Mouse (Mus musculus): ENCODE data around the gene Apol8. TPM values are rescaled to one million over a fixed set of nuclear protein-coding genes. Genes with fewer than 3 reads are reported as not detected.

Apol8 gene
- polyA plus RNA-seq, 1 experiment from 2014 or later, result 0.32 TPM

DNA sequence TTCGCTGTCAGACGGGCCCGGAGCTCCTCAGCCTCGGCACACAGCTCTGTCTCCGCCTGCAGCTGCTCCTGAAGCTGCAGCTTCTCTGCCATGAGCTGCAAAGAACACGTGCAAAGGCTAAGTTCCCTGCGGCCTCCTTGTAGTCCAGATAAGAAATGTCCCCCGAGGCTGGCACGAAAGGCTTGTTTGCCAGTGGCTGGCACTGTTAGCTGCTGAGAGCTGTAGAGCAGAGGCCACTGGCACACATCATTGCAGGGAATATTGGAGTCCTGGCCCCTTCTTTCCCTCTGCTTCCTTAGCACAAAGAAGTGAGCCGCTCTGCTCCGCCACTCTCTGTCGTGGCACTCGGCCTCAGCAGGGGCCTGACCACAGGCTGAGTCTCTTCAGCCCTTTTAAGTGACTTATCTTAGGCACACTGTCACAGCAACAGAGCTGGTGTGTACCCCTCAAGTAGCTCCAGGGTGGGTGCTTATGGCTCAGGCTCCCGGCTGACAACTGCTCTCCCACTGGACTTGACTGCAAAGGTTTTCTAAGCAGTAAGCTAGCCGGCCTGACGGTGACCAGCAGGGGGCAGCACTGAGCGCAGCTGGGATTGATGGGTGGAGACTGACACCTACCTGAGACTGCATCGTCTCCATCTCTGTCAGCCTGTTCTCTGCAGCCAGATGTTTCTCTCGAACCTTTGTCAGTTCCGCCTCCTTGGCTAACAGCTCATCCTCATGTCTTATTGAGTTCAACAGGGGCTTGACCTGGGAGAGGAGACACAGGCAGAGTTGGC is 18.6 kb upstream of the Apol8 start:
- WGBS, result 71% methylated on average over 20 of the region's 20 CpGs
- peak; percentile 87 for DNase-seq (ENCODE audit: low spot score)
- H3K27me3 ChIP-seq (replicated peaks; ENCODE audit: low read depth, poor library complexity, severe bottlenecking), result no peaks in the 10 kb centered on the region
- no peak overlapping the region for H3K27ac ChIP-seq (replicated peaks)
- H3K4me1 ChIP-seq, result no peaks in the 10 kb centered on the region
- peaks cover 100% of the 10 kb centered on the region for H3K36me3 ChIP-seq (replicated peaks)
- no peaks in the 10 kb centered on the region for H3K9me3 ChIP-seq
- no peak overlapping the region for H3K4me3 ChIP-seq

GRCm38 (mm10) chr15:77774303-77774702 is 17.5 kb upstream of the Apol8 start:
- Histone ChIP-seq H3K36me3 (replicated peaks) (peaks cover 100% of the 10 kb centered on the region), H3K27ac (replicated peaks) (no peak overlapping the region), H3K27me3 (replicated peaks; ENCODE audit: low read depth, poor library complexity, severe bottlenecking) (no peaks in the 10 kb centered on the region), H3K4me3 (no peak overlapping the region), H3K9me3 (no peaks in the 10 kb centered on the region), H3K4me1 (no peaks in the 10 kb centered on the region)
- DNase-seq (ENCODE audit: low spot score), result no peak
- 98% methylated on average over 10 of the region's 10 CpGs for WGBS

DNA sequence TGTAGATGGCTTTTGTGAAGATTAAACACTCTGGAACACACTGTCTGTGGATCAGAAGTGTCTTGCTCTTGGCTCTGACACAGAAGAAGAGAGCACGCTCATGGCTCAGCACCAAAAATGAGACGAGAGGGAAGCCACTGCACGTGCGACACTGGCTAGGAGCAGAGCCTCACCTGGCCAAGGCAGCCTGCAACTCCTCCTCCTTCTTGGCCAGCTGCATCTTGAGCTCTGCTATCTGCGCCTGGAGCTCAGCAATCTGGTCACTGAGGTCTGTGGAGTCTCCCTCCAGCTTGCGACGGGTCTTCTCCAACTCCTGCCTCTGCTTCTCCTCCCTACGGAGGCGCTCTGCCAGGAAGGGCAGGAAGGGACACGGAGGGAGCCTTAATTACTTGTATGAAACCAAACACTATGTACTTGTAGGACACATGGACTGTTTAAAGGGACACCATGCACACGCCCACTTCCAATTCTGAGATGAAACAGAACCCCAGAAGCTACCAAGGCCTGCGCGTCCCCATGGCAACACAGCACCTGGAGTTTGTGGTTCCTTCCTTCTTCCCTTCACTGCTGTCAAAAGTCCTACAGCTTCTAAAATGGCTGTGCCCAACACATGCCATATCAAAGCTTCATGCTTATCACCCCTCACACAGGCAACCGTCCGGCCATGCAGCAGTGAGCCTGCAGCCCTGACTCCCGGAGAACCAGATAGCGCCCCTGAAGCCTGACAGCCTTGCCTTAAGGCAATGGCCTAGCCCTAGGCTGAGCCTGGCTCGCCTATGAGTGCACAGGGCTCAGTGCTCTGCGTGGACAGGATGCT is 16.5 kb upstream of the Apol8 start:
- no peak overlapping the region for H3K4me3 ChIP-seq
- H3K9me3 ChIP-seq, result no peaks in the 10 kb centered on the region
- no peak overlapping the region for H3K27ac ChIP-seq (replicated peaks)
- no peaks in the 10 kb centered on the region for H3K27me3 ChIP-seq (replicated peaks; ENCODE audit: low read depth, poor library complexity, severe bottlenecking)
- WGBS, result 93% methylated on average over 19 of the region's 19 CpGs
- peaks cover 100% of the 10 kb centered on the region for H3K36me3 ChIP-seq (replicated peaks)
- DNase-seq (ENCODE audit: low spot score), result no peak
- H3K4me1 ChIP-seq, result no peaks in the 10 kb centered on the region

- no peak for DNase-seq (ENCODE audit: low spot score)
- 94% methylated on average over 9 of the region's 9 CpGs for WGBS
- Histone ChIP-seq H3K27ac (replicated peaks) (no peak overlapping the region), H3K4me1 (no peaks in the 10 kb centered on the region), H3K4me3 (no peak overlapping the region), H3K36me3 (replicated peaks) (peaks cover 100% of the 10 kb centered on the region), H3K9me3 (no peaks in the 10 kb centered on the region), H3K27me3 (replicated peaks; ENCODE audit: low read depth, poor library complexity, severe bottlenecking) (no peaks in the 10 kb centered on the region)
Observed at GRCm38 (mm10) chr15:77770942-77771341, 14.1 kb upstream of the Apol8 start.

- no peaks in the 10 kb centered on the region for H3K4me1 ChIP-seq
- H3K36me3 ChIP-seq (replicated peaks), result peaks cover 100% of the 10 kb centered on the region
- no peak overlapping the region for H3K27ac ChIP-seq (replicated peaks)
- 93% methylated on average over 5 of the region's 5 CpGs for WGBS
- no peak overlapping the region for H3K4me3 ChIP-seq
- H3K27me3 ChIP-seq (replicated peaks; ENCODE audit: low read depth, poor library complexity, severe bottlenecking), result no peaks in the 10 kb centered on the region
- H3K9me3 ChIP-seq, result no peaks in the 10 kb centered on the region
- no peak for DNase-seq (ENCODE audit: low spot score)
Observed at GRCm38 (mm10) chr15:77770341-77770740, 13.5 kb upstream of the Apol8 start.

DNA sequence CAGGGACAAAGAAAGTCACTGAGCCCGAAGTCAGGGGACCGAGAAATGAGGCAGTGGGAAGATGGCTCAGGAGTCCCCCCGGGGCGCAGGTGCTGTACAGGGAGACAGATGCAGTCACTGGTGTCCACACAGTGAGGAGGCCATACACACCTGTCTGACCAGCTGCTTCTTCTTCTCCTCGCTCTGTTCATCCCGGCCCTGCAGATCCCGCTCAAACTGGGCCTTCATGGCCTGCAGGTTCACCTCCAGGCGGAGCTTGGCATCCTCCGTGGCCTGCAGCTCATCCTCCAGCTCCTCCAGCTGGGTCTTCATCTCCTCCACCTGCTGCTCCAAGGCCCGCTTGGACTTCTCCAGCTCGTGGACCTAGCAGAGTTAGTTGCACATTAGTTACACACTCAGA is 10.2 kb upstream of the Apol8 start:
- Histone ChIP-seq H3K4me1 (no peaks in the 10 kb centered on the region), H3K36me3 (replicated peaks) (peaks cover 100% of the 10 kb centered on the region), H3K27me3 (replicated peaks; ENCODE audit: low read depth, poor library complexity, severe bottlenecking) (no peaks in the 10 kb centered on the region), H3K27ac (replicated peaks) (no peak overlapping the region), H3K9me3 (no peaks in the 10 kb centered on the region), H3K4me3 (no peak overlapping the region)
- 92% methylated on average over 11 of the region's 11 CpGs for WGBS
- DNase-seq (ENCODE audit: low spot score), result no peak

DNA sequence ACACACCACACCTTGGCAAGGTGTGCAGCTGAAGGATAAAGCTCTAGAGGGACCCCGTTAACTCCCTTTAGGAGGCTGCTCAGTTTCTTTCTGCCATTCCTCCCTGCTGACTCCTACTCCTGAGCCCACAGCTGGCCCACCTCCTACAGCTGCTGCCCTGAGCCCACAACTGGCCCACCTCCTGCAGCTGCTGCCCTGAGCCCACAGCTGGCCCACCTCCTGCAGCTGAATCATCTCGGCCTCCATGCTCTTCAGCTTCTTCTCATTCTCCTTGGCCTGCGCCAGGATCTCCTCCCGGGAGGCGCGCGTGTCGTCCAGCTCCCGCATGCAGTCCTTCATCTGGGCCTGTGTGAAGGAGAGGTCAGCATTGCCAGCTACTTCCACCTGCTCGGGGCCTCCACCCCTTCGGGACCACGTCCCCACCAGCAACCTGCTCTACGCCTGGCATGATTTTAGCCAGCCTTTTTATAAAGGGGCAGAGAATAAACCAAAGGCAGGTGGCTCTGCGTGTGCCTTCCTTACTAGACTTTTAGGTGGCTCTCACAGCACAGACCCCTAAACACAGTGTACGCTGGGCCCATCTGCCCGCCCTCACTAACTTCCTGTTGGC is 8.8 kb upstream of the Apol8 start:
- Histone ChIP-seq H3K9me3 (no peaks in the 10 kb centered on the region), H3K27ac (replicated peaks) (no peak overlapping the region), H3K4me3 (no peak overlapping the region), H3K27me3 (replicated peaks; ENCODE audit: low read depth, poor library complexity, severe bottlenecking) (no peaks in the 10 kb centered on the region), H3K36me3 (replicated peaks) (peaks cover 100% of the 10 kb centered on the region), H3K4me1 (no peaks in the 10 kb centered on the region)
- 93% methylated on average over 16 of the region's 16 CpGs for WGBS
- DNase-seq (ENCODE audit: low spot score), result no peak

GRCm38 (mm10) chr15:77764391-77765006 is 7.7 kb upstream of the Apol8 start:
- Histone ChIP-seq H3K27ac (replicated peaks) (no peak overlapping the region), H3K4me1 (no peaks in the 10 kb centered on the region), H3K9me3 (no peaks in the 10 kb centered on the region), H3K36me3 (replicated peaks) (peaks cover 100% of the 10 kb centered on the region), H3K4me3 (no peak overlapping the region), H3K27me3 (replicated peaks; ENCODE audit: low read depth, poor library complexity, severe bottlenecking) (no peaks in the 10 kb centered on the region)
- no peak for DNase-seq (ENCODE audit: low spot score)
- 86% methylated on average over 13 of the region's 13 CpGs for WGBS

DNA sequence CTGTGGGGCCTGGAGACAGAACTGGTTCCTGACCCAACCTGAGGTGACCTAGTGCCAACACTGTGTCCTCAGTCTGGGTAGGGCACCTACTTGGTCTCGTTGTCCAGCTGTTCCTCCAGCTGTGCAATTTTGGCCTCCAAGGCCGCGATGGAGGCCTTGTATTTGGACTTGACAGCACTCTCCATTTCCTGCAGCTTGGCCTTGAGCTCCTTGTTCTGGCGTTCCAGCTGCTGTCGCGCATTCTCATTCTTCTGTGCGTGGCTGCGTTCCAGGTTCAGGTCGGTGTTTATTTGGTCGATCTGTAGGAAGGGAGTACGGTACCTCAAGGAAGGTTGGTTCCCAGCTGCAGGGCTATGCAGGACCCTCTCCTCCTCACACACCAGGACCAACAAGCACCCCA is 6.9 kb upstream of the Apol8 start:
- Histone ChIP-seq H3K36me3 (replicated peaks) (peaks cover 98% of the 10 kb centered on the region), H3K9me3 (no peaks in the 10 kb centered on the region), H3K4me3 (no peak overlapping the region), H3K4me1 (no peaks in the 10 kb centered on the region), H3K27me3 (replicated peaks; ENCODE audit: low read depth, poor library complexity, severe bottlenecking) (no peaks in the 10 kb centered on the region), H3K27ac (replicated peaks) (no peak overlapping the region)
- DNase-seq (ENCODE audit: low spot score), result no peak
- WGBS, result 94% methylated on average over 11 of the region's 11 CpGs

- DNase-seq (ENCODE audit: low spot score), result no peak
- Histone ChIP-seq H3K27me3 (replicated peaks; ENCODE audit: low read depth, poor library complexity, severe bottlenecking) (no peaks in the 10 kb centered on the region), H3K4me3 (no peak overlapping the region), H3K9me3 (no peaks in the 10 kb centered on the region), H3K36me3 (replicated peaks) (peaks cover 91% of the 10 kb centered on the region), H3K27ac (replicated peaks) (no peak overlapping the region), H3K4me1 (no peaks in the 10 kb centered on the region)
- 92% methylated on average over 16 of the region's 16 CpGs for WGBS
Observed at GRCm38 (mm10) chr15:77763050-77763449, 6.2 kb upstream of the Apol8 start.

- peak; percentile 60 for DNase-seq (ENCODE audit: low spot score)
Observed at GRCm38 (mm10) chr15:77761561-77762380, 5.0 kb upstream of the Apol8 start.

DNA sequence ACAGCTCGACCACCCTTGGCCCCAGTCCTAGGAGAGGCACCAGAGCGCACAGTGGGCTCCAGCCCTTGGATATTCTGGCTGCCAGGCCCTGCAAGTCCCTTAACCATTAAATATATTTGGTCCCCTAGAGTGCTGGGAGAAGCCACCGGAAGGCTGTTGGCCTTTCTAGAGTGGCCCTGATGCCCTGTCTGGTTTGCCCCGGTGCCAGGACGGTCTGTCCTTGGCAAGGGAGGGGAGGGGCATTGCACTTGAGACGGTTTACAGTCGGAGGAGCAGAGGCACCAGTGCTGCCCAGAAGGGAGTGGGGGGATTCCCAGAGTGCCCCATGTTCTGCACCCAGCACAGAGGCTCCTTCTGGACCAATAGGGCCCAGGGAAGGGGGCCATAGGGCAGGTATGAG is 4.3 kb upstream of the Apol8 start:
- no peaks in the 10 kb centered on the region for H3K27me3 ChIP-seq (replicated peaks; ENCODE audit: low read depth, poor library complexity, severe bottlenecking)
- no peak overlapping the region for H3K4me3 ChIP-seq
- no peak overlapping the region for H3K27ac ChIP-seq (replicated peaks)
- 94% methylated on average over 7 of the region's 7 CpGs for WGBS
- H3K4me1 ChIP-seq, result 0 out of 2 replicates have a peak, but pooled peaks cover 2% of the 10 kb centered on the region
- peaks cover 72% of the 10 kb centered on the region for H3K36me3 ChIP-seq (replicated peaks)
- H3K9me3 ChIP-seq, result no peaks in the 10 kb centered on the region
- no peak for DNase-seq (ENCODE audit: low spot score)

More at GRCm38 (mm10) chr15:77761561-77762380, 5.0 kb upstream of the Apol8 start:
- 79% methylated on average over 22 of the region's 22 CpGs for WGBS
- no peak overlapping the region for H3K4me3 ChIP-seq
- no peak overlapping the region for H3K27ac ChIP-seq (replicated peaks)
- 0 out of 2 replicates have a peak, but pooled peaks cover 2% of the 10 kb centered on the region for H3K4me1 ChIP-seq
- H3K9me3 ChIP-seq, result no peaks in the 10 kb centered on the region
- H3K27me3 ChIP-seq (replicated peaks; ENCODE audit: low read depth, poor library complexity, severe bottlenecking), result no peaks in the 10 kb centered on the region
- peaks cover 78% of the 10 kb centered on the region for H3K36me3 ChIP-seq (replicated peaks)
